Mouse (Mus musculus): ENCODE data around the gene Kdm5b. TPM values are rescaled to one million over a fixed set of nuclear protein-coding genes. Genes with fewer than 3 reads are reported as not detected.

Gene Kdm5b
- polyA plus RNA-seq, 1 experiment from 2014 or later, result 49.9 TPM

DNA sequence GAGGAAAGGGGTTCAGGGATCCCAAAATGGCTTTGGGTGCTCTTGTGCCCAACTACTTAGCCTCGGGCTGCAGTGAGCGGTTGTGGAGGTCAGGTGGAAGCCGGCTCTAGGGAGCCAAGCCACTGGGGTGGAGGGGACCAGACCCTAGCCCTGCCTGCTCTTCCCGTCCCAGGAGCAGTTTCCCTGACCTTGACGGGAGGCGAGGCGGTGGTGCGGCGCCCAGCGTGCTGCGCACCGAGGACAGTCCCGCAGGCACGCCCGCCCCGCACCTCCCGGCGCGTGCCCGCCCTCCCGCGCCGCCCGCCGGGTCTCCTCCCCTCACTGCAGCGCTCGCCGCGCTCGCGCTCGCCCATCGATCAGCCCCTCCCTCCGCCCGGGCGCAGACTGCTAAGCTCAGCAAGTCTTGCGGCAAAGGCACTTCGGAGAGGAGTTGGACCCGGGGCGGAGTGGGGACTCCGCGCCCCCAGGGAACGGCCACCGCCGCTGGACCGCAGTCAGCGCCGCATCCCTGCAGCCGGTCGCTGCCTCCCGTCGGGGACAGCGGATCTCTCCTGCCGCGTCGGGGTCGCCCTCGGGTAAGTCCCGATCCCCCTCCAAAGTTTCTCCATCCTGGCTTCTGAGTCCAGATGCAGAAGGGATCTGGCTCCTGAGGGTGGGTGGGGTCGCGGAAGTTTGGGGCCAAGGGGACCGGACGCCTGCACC is 86.4 kb downstream of the Kdm5b start, which contains the start of gene Syt2:
Gene Syt2 (plus strand): TSS at position 417 of the 702 bp plus-strand sequence.
- WGBS, result under 1% methylated on average over 62 of the region's 63 CpGs
- Histone ChIP-seq H3K4me2 (ENCODE audit: low read length) (peak within 1 kb of the TSS; percentile 89), H3K9ac (ENCODE audit: low read depth, low read length) (peak within 1 kb of the TSS; percentile 49), H3K36me3 (ENCODE audit: control insufficient read depth, insufficient read depth, low read length) (no peaks in the 10 kb centered on the region), H3K9me3 (ENCODE audit: control insufficient read depth, low read length) (no peaks in the 10 kb centered on the region), H3K27me3 (replicated peaks; ENCODE audit: control insufficient read depth, insufficient read depth, low read length) (peaks cover 16% of the 10 kb centered on the region), H3K27ac (ENCODE audit: low read depth, low read length) (no peak within 1 kb of the TSS), H3K4me3 (ENCODE audit: low read length) (peak within 1 kb of the TSS; percentile 51), H3K4me1 (ENCODE audit: control insufficient read depth, insufficient read depth, low read depth, low read length) (peaks cover 18% of the 10 kb centered on the region)
- ATAC-seq, result peak; percentile 54

DNA sequence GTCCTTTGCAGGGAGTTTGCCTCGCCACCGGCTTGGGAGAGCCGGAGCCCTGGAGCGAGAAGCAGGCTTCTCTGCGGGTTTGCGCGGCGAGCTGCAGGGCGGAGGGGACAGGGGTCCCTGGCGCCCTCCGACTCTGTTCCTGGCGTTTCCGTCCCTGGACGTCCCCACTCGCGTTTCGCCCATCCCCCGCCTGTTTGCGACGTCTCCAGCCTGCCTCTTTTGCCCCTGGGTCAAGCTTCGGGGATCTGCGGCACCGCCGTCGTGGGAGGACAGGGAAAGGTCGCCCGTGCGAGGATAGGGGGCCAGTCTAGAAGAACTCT is 87.0 kb downstream of the Kdm5b start:
- Histone ChIP-seq H3K4me3 (ENCODE audit: low read length) (peak overlapping the region; percentile 51), H3K27me3 (replicated peaks; ENCODE audit: control insufficient read depth, insufficient read depth, low read length) (peaks cover 16% of the 10 kb centered on the region), H3K4me2 (ENCODE audit: low read length) (peak overlapping the region; percentile 89), H3K36me3 (ENCODE audit: control insufficient read depth, insufficient read depth, low read length) (no peaks in the 10 kb centered on the region), H3K27ac (ENCODE audit: low read depth, low read length) (no peak overlapping the region), H3K9me3 (ENCODE audit: control insufficient read depth, low read length) (no peaks in the 10 kb centered on the region), H3K4me1 (ENCODE audit: control insufficient read depth, insufficient read depth, low read depth, low read length) (peaks cover 23% of the 10 kb centered on the region), H3K9ac (ENCODE audit: low read depth, low read length) (peak overlapping the region; percentile 49)
- ATAC-seq, result no peak
- WGBS, result under 1% methylated on average over 19 of the region's 28 CpGs

DNA sequence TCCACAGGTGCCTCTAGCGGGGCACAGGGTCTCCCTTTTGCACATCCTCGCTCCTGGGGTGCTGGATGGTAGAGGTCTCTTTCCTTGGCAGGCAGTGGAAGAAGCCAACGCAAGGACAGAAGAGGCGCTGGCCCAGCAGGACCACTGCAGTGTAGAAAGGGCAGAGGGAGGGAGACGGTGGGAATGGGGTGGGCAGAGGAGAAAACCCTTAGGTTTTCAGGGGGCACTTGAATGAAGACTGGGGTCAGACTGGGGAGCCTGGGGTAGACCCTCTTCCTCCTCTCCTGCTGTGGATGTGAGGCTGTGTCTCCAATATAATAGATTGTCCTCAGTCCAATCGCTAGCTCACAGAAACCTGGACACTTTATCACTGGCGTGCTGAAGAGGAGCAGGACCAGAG is 87.6 kb downstream of the Kdm5b start:
- Histone ChIP-seq H3K4me1 (ENCODE audit: control insufficient read depth, insufficient read depth, low read depth, low read length) (peaks cover 27% of the 10 kb centered on the region), H3K27me3 (replicated peaks; ENCODE audit: control insufficient read depth, insufficient read depth, low read length) (peaks cover 14% of the 10 kb centered on the region), H3K4me3 (ENCODE audit: low read length) (peak overlapping the region; percentile 51; the same call in 1 of the 2 replicates)

DNA sequence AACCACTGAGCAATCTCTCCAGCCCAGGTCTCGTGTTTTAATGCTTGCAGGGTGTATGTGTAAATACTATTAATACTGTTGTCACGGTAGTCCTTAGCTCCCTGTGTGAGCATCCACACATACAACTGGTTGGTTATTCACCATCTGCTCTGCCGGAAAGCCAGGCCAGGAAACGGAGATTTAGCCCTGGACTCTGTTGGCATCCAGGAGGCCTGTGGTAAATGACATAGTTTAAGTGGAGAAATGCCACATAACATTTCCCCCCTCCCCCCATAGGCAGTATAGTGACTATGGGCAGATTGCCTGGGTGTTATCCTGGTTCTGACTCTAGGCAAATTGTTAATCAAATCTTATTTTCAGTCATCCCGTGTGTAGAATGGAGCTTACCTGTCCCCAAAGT is 90.8 kb downstream of the Kdm5b start:
- 66% methylated on average over 5 of the region's 5 CpGs for WGBS
- H3K27ac ChIP-seq (ENCODE audit: low read depth, low read length), result peak overlapping the region; percentile 36; the same call in 1 of the 2 replicates
- no peaks in the 10 kb centered on the region for H3K36me3 ChIP-seq (ENCODE audit: control insufficient read depth, insufficient read depth, low read length)
- no peaks in the 10 kb centered on the region for H3K9me3 ChIP-seq (ENCODE audit: control insufficient read depth, low read length)
- peaks cover 30% of the 10 kb centered on the region for H3K4me1 ChIP-seq (ENCODE audit: control insufficient read depth, insufficient read depth, low read depth, low read length)
- peak; percentile 0; the same call in 1 of the 2 replicates for ATAC-seq
- no peak overlapping the region for H3K4me2 ChIP-seq (ENCODE audit: low read length)
- peaks cover 14% of the 10 kb centered on the region for H3K27me3 ChIP-seq (replicated peaks; ENCODE audit: control insufficient read depth, insufficient read depth, low read length)
- no peak overlapping the region for H3K4me3 ChIP-seq (ENCODE audit: low read length)
- no peak overlapping the region for H3K9ac ChIP-seq (ENCODE audit: low read depth, low read length)

More for the DNA sequence above, 87.6 kb downstream of the Kdm5b start:
- 28% methylated on average over 7 of the region's 7 CpGs for WGBS
- no peak for ATAC-seq
- H3K27ac ChIP-seq (ENCODE audit: low read depth, low read length), result no peak overlapping the region
- no peak overlapping the region for H3K9ac ChIP-seq (ENCODE audit: low read depth, low read length)
- no peaks in the 10 kb centered on the region for H3K9me3 ChIP-seq (ENCODE audit: control insufficient read depth, low read length)
- H3K4me2 ChIP-seq (ENCODE audit: low read length), result peak overlapping the region; percentile 89
- H3K36me3 ChIP-seq (ENCODE audit: control insufficient read depth, insufficient read depth, low read length), result no peaks in the 10 kb centered on the region

DNA sequence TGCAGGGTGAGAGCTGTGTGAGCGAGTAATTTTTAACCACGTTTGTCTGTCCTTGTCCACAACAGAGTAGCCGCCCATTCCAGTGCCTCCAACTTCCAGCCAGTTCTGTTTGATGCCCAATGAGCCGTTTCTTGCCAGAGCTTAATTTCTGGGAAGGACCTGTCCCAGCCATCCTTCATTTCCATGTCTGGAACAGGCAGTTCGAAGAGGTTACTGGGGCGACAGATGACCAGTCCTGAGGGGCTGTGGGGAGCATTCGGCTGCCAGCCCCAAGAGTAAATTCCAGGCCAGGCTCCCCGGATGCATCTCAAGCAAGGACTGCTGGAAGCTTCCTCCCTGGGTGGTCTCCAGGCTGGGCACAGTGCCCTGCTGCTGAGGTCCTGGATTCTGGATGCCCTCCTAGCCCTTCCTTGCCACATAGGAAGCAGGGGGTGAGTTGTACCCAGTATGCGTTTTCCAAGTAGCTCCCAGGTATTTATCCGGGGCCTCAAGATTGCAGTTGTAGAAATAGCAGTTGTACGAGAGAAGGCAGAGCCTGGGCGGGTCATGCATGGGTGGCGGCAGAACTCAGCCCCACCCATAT is 91.4 kb downstream of the Kdm5b start:
- 39% methylated on average over 13 of the region's 13 CpGs for WGBS
- Histone ChIP-seq H3K4me2 (ENCODE audit: low read length) (no peak overlapping the region), H3K9ac (ENCODE audit: low read depth, low read length) (no peak overlapping the region)

DNA sequence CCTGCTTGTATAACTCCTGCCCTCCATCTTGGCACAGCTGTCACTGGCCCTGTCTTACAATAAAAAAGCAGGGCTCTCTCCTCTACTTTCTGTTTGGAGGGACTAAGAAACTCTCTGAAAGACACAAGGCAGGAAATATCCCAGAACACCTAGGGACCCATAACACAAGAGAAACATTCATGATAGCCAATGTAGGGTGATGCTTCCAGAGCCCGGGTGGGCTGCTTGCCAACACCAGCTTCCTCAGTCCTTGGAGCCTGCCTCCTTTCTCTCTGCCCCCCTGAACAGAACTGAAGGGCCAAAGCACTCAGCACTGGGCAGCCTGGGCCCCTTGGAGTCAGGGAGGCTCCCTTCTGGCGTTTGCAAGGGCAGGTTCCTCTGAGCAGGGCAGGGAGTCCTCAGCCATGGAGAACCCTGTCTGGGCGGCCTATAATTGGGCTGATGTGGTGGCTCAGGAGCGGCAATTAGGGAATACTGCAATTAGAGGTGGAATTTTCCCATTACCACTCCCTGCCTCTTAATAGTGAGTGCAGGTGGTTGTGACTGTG is 92.0 kb downstream of the Kdm5b start:
- 29% methylated on average over 4 of the region's 4 CpGs for WGBS

More for the DNA sequence above, 91.4 kb downstream of the Kdm5b start:
- H3K27ac ChIP-seq (ENCODE audit: low read depth, low read length), result peak overlapping the region; percentile 36
- no peak overlapping the region for H3K4me3 ChIP-seq (ENCODE audit: low read length)
- peaks cover 24% of the 10 kb centered on the region for H3K4me1 ChIP-seq (ENCODE audit: control insufficient read depth, insufficient read depth, low read depth, low read length)
- ATAC-seq, result peak; percentile 69
- H3K9me3 ChIP-seq (ENCODE audit: control insufficient read depth, low read length), result no peaks in the 10 kb centered on the region
- H3K36me3 ChIP-seq (ENCODE audit: control insufficient read depth, insufficient read depth, low read length), result no peaks in the 10 kb centered on the region
- H3K27me3 ChIP-seq (replicated peaks; ENCODE audit: control insufficient read depth, insufficient read depth, low read length), result peaks cover 14% of the 10 kb centered on the region

DNA sequence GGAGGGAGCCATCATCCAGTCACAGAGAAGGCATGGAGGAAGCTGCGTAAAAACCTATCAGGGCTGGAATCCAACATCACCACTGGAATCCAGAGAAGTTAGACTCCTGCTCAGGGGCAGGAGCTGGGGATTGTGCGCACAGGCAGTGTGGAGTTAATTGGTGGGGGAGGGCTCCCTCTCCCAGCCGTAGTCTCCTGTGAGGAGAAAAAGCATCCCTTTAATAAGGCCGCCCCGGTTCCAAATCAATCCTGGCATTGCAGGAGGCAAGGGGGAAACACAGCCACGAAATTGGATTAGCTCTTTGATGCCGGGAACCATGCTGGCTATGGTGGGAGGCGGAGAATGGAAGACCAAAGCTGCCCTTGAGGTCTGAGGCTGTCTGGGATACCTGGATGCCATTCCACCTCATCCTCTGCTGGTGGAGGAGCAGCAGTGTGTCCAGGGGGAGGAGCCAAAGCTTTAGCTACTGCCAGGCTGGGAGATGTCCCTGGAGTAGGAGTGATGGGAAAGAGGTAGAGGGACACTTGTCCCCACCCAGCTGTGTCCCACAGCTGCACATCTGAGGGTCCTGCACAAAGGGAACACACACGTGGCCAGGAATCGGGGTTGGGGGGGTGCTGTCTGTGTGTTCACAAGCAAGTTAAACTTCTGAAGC is 93.8 kb downstream of the Kdm5b start:
- Histone ChIP-seq H3K27ac (ENCODE audit: low read depth, low read length) (no peak overlapping the region), H3K9me3 (ENCODE audit: control insufficient read depth, low read length) (no peaks in the 10 kb centered on the region), H3K27me3 (replicated peaks; ENCODE audit: control insufficient read depth, insufficient read depth, low read length) (peaks cover 4% of the 10 kb centered on the region), H3K4me2 (ENCODE audit: low read length) (no peak overlapping the region), H3K9ac (ENCODE audit: low read depth, low read length) (no peak overlapping the region), H3K36me3 (ENCODE audit: control insufficient read depth, insufficient read depth, low read length) (no peaks in the 10 kb centered on the region), H3K4me1 (ENCODE audit: control insufficient read depth, insufficient read depth, low read depth, low read length) (peaks cover 18% of the 10 kb centered on the region), H3K4me3 (ENCODE audit: low read length) (no peak overlapping the region)
- no peak for ATAC-seq
- 22% methylated on average over 10 of the region's 10 CpGs for whole genome bisulfite sequencing

More for the DNA sequence above, 92.0 kb downstream of the Kdm5b start:
- Histone ChIP-seq H3K4me1 (ENCODE audit: control insufficient read depth, insufficient read depth, low read depth, low read length) (peaks cover 19% of the 10 kb centered on the region), H3K27me3 (replicated peaks; ENCODE audit: control insufficient read depth, insufficient read depth, low read length) (peaks cover 14% of the 10 kb centered on the region), H3K9ac (ENCODE audit: low read depth, low read length) (no peak overlapping the region), H3K4me3 (ENCODE audit: low read length) (no peak overlapping the region), H3K36me3 (ENCODE audit: control insufficient read depth, insufficient read depth, low read length) (no peaks in the 10 kb centered on the region), H3K4me2 (ENCODE audit: low read length) (no peak overlapping the region), H3K9me3 (ENCODE audit: control insufficient read depth, low read length) (no peaks in the 10 kb centered on the region), H3K27ac (ENCODE audit: low read depth, low read length) (peak overlapping the region; percentile 36)
- ATAC-seq, result peak; percentile 58

DNA sequence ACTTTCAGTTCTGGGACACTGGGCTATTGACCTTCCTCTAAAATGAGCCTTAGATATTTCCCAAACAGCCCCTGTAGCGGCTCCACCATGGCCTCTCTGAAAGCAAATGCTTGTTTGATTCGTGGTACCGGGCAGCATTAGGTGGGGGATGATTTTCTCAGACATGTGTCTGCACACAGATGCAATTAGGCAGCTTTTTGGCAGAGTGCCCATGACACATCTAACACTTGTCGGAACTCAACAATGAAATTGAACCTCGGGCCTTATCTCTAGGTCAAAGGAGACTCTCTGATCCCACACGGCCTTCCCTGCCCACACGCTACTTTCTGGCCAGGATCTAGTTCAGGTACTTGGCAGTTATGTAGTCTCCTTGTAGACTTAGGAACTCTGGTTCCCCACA is 98.9 kb downstream of the Kdm5b start:
- H3K27ac ChIP-seq (ENCODE audit: low read depth, low read length), result no peak overlapping the region
- peaks cover 2% of the 10 kb centered on the region for H3K4me1 ChIP-seq (ENCODE audit: control insufficient read depth, insufficient read depth, low read depth, low read length)
- no peaks in the 10 kb centered on the region for H3K27me3 ChIP-seq (replicated peaks; ENCODE audit: control insufficient read depth, insufficient read depth, low read length)
- no peaks in the 10 kb centered on the region for H3K36me3 ChIP-seq (ENCODE audit: control insufficient read depth, insufficient read depth, low read length)
- H3K4me2 ChIP-seq (ENCODE audit: low read length), result no peak overlapping the region
- no peaks in the 10 kb centered on the region for H3K9me3 ChIP-seq (ENCODE audit: control insufficient read depth, low read length)
- 56% methylated on average over 7 of the region's 7 CpGs for WGBS
- H3K9ac ChIP-seq (ENCODE audit: low read depth, low read length), result no peak overlapping the region
- H3K4me3 ChIP-seq (ENCODE audit: low read length), result no peak overlapping the region
- no peak for ATAC-seq

DNA sequence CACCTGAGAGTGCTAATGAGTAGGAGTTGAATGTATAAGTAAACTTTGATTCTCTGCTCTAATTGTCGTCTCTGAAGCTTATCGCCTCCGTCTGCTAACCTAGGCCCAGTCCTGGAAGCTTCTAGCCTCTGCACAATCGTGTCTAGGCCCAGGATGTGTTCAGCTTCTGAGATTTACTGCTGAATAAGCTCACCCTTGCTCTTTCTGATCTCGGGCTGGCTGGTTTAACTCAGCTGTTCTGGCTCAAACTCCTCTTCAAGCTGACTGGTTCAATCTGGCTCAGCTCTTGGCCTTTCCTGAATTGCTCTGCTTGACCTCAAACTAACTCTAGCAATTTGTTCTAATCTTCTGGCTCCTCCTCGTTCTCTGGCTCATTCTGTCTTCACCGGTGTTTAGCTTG is 100.2 kb downstream of the Kdm5b start:
- Histone ChIP-seq H3K4me3 (ENCODE audit: low read length) (no peak overlapping the region), H3K4me1 (ENCODE audit: control insufficient read depth, insufficient read depth, low read depth, low read length) (no peaks in the 10 kb centered on the region), H3K27me3 (replicated peaks; ENCODE audit: control insufficient read depth, insufficient read depth, low read length) (no peaks in the 10 kb centered on the region), H3K9me3 (ENCODE audit: control insufficient read depth, low read length) (no peaks in the 10 kb centered on the region), H3K9ac (ENCODE audit: low read depth, low read length) (no peak overlapping the region), H3K4me2 (ENCODE audit: low read length) (no peak overlapping the region), H3K27ac (ENCODE audit: low read depth, low read length) (no peak overlapping the region), H3K36me3 (ENCODE audit: control insufficient read depth, insufficient read depth, low read length) (no peaks in the 10 kb centered on the region)
- ATAC-seq, result no peak
- 75% methylated on average over 7 of the region's 7 CpGs for WGBS

All from hindbrain, embryonic 16.5 days (tissue).